Mouse (Mus musculus): ENCODE data around the gene Ptch1. TPM values are rescaled to one million over a fixed set of nuclear protein-coding genes. Genes with fewer than 3 reads are reported as not detected.

The Ptch1 gene
- polyA plus RNA-seq, 1 experiment from 2014 or later, result 15.8 TPM

GRCm38 (mm10) chr13:63528852-63529251 lies 44.5 kb downstream of the Ptch1 start:
- Histone ChIP-seq H3K9me3 (ENCODE audit: low read length) (no peaks in the 10 kb centered on the region), H3K4me2 (replicated peaks; ENCODE audit: low read depth, low read length) (no peak overlapping the region), H3K36me3 (ENCODE audit: insufficient read depth, low read length) (peaks cover 80% of the 10 kb centered on the region), H3K4me1 (ENCODE audit: insufficient read depth, low read length) (peaks cover 52% of the 10 kb centered on the region), H3K27me3 (ENCODE audit: insufficient read depth, low read length) (no peaks in the 10 kb centered on the region), H3K9ac (replicated peaks; ENCODE audit: low read length) (no peak overlapping the region), H3K4me3 (ENCODE audit: low read length) (no peak overlapping the region), H3K27ac (ENCODE audit: low read length) (no peak overlapping the region)
- WGBS, result 20% methylated on average over 2 of the region's 2 CpGs
- ATAC-seq (ENCODE audit: low FRiP score, low TSS enrichment), result 0 out of 2 replicates have a peak, but pooled peaks have one; percentile 29

GRCm38 (mm10) chr13:63528164-63528675 lies 45.2 kb downstream of the Ptch1 start:
- Histone ChIP-seq H3K9ac (replicated peaks; ENCODE audit: low read length) (no peak overlapping the region; the same call in 1 of the 2 replicates), H3K27me3 (ENCODE audit: insufficient read depth, low read length) (no peaks in the 10 kb centered on the region), H3K4me3 (ENCODE audit: low read length) (no peak overlapping the region), H3K4me1 (ENCODE audit: insufficient read depth, low read length) (peaks cover 58% of the 10 kb centered on the region), H3K4me2 (replicated peaks; ENCODE audit: low read depth, low read length) (no peak overlapping the region), H3K36me3 (ENCODE audit: insufficient read depth, low read length) (peaks cover 78% of the 10 kb centered on the region), H3K9me3 (ENCODE audit: low read length) (no peaks in the 10 kb centered on the region), H3K27ac (ENCODE audit: low read length) (0 out of 2 replicates have a peak overlapping the region, but pooled peaks have one; percentile 31)
- WGBS, result 14% methylated on average over 5 of the region's 5 CpGs
- peak; percentile 33; the same call in 1 of the 2 replicates for ATAC-seq (ENCODE audit: low FRiP score, low TSS enrichment)

- Histone ChIP-seq H3K4me3 (ENCODE audit: low read length) (no peak overlapping the region), H3K27ac (ENCODE audit: low read length) (peak overlapping the region; percentile 1; the same call in 1 of the 2 replicates), H3K9me3 (ENCODE audit: low read length) (no peaks in the 10 kb centered on the region), H3K4me1 (ENCODE audit: insufficient read depth, low read length) (peaks cover 59% of the 10 kb centered on the region), H3K36me3 (ENCODE audit: insufficient read depth, low read length) (peaks cover 67% of the 10 kb centered on the region), H3K9ac (replicated peaks; ENCODE audit: low read length) (no peak overlapping the region), H3K27me3 (ENCODE audit: insufficient read depth, low read length) (no peaks in the 10 kb centered on the region), H3K4me2 (replicated peaks; ENCODE audit: low read depth, low read length) (no peak overlapping the region)
- WGBS, result 61% methylated on average over 11 of the region's 11 CpGs
- ATAC-seq (ENCODE audit: low FRiP score, low TSS enrichment), result no peak
These were observed 47.7 kb downstream of the Ptch1 start for GRCm38 (mm10) chr13:63525571-63526197.

- H3K36me3 ChIP-seq (ENCODE audit: insufficient read depth, low read length), result peaks cover 63% of the 10 kb centered on the region
These were observed 48.5 kb downstream of the Ptch1 start for GRCm38 (mm10) chr13:63524608-63525570.

GRCm38 (mm10) chr13:63524061-63524460 lies 49.3 kb downstream of the Ptch1 start:
- peaks cover 45% of the 10 kb centered on the region for H3K4me1 ChIP-seq (ENCODE audit: insufficient read depth, low read length)

More at GRCm38 (mm10) chr13:63524608-63525570, 48.5 kb downstream of the Ptch1 start:
- ATAC-seq (ENCODE audit: low FRiP score, low TSS enrichment), result 0 out of 2 replicates have a peak, but pooled peaks have one; percentile 28
- Histone ChIP-seq H3K9ac (replicated peaks; ENCODE audit: low read length) (no peak overlapping the region), H3K4me3 (ENCODE audit: low read length) (no peak overlapping the region), H3K4me1 (ENCODE audit: insufficient read depth, low read length) (peaks cover 52% of the 10 kb centered on the region), H3K9me3 (ENCODE audit: low read length) (no peaks in the 10 kb centered on the region), H3K27ac (ENCODE audit: low read length) (peak overlapping the region; percentile 19), H3K27me3 (ENCODE audit: insufficient read depth, low read length) (no peaks in the 10 kb centered on the region), H3K4me2 (replicated peaks; ENCODE audit: low read depth, low read length) (no peak overlapping the region)
- 53% methylated on average over 25 of the region's 25 CpGs for WGBS

GRCm38 (mm10) chr13:63522832-63523231 lies 50.6 kb downstream of the Ptch1 start:
- Histone ChIP-seq H3K27ac (ENCODE audit: low read length) (no peak overlapping the region), H3K27me3 (ENCODE audit: insufficient read depth, low read length) (no peaks in the 10 kb centered on the region), H3K4me1 (ENCODE audit: insufficient read depth, low read length) (peaks cover 33% of the 10 kb centered on the region), H3K4me2 (replicated peaks; ENCODE audit: low read depth, low read length) (no peak overlapping the region), H3K9me3 (ENCODE audit: low read length) (no peaks in the 10 kb centered on the region), H3K9ac (replicated peaks; ENCODE audit: low read length) (no peak overlapping the region), H3K36me3 (ENCODE audit: insufficient read depth, low read length) (peaks cover 74% of the 10 kb centered on the region), H3K4me3 (ENCODE audit: low read length) (no peak overlapping the region)
- no peak for ATAC-seq (ENCODE audit: low FRiP score, low TSS enrichment)
- WGBS, result 60% methylated on average over 10 of the region's 10 CpGs

More at GRCm38 (mm10) chr13:63524061-63524460, 49.3 kb downstream of the Ptch1 start:
- WGBS, result 70% methylated on average over 2 of the region's 2 CpGs
- Histone ChIP-seq H3K9me3 (ENCODE audit: low read length) (no peaks in the 10 kb centered on the region), H3K4me2 (replicated peaks; ENCODE audit: low read depth, low read length) (no peak overlapping the region), H3K4me3 (ENCODE audit: low read length) (no peak overlapping the region), H3K36me3 (ENCODE audit: insufficient read depth, low read length) (peaks cover 67% of the 10 kb centered on the region), H3K27ac (ENCODE audit: low read length) (peak overlapping the region; percentile 19; the same call in 1 of the 2 replicates), H3K9ac (replicated peaks; ENCODE audit: low read length) (no peak overlapping the region), H3K27me3 (ENCODE audit: insufficient read depth, low read length) (no peaks in the 10 kb centered on the region)
- no peak for ATAC-seq (ENCODE audit: low FRiP score, low TSS enrichment)

- WGBS, result 89% methylated on average over 6 of the region's 6 CpGs
- no peak overlapping the region for H3K9ac ChIP-seq (replicated peaks; ENCODE audit: low read length)
- H3K27ac ChIP-seq (ENCODE audit: low read length), result no peak overlapping the region
- H3K4me2 ChIP-seq (replicated peaks; ENCODE audit: low read depth, low read length), result no peak overlapping the region
- H3K4me1 ChIP-seq (ENCODE audit: insufficient read depth, low read length), result peaks cover 19% of the 10 kb centered on the region
- H3K4me3 ChIP-seq (ENCODE audit: low read length), result no peak overlapping the region
- no peak for ATAC-seq (ENCODE audit: low FRiP score, low TSS enrichment)
- H3K9me3 ChIP-seq (ENCODE audit: low read length), result no peaks in the 10 kb centered on the region
- H3K36me3 ChIP-seq (ENCODE audit: insufficient read depth, low read length), result peaks cover 80% of the 10 kb centered on the region
- H3K27me3 ChIP-seq (ENCODE audit: insufficient read depth, low read length), result no peaks in the 10 kb centered on the region
These were observed 53.3 kb downstream of the Ptch1 start for GRCm38 (mm10) chr13:63520110-63520509.

GRCm38 (mm10) chr13:63516535-63516934 lies 56.9 kb downstream of the Ptch1 start:
- no peak for ATAC-seq (ENCODE audit: low FRiP score, low TSS enrichment)
- Histone ChIP-seq H3K4me1 (ENCODE audit: insufficient read depth, low read length) (no peaks in the 10 kb centered on the region), H3K4me3 (ENCODE audit: low read length) (no peak overlapping the region), H3K27me3 (ENCODE audit: insufficient read depth, low read length) (no peaks in the 10 kb centered on the region), H3K4me2 (replicated peaks; ENCODE audit: low read depth, low read length) (no peak overlapping the region), H3K9me3 (ENCODE audit: low read length) (no peaks in the 10 kb centered on the region), H3K36me3 (ENCODE audit: insufficient read depth, low read length) (peaks cover 89% of the 10 kb centered on the region), H3K9ac (replicated peaks; ENCODE audit: low read length) (no peak overlapping the region), H3K27ac (ENCODE audit: low read length) (no peak overlapping the region)
- 89% methylated on average over 2 of the region's 2 CpGs for WGBS

- Histone ChIP-seq H3K36me3 (ENCODE audit: insufficient read depth, low read length) (peaks cover 97% of the 10 kb centered on the region), H3K27me3 (ENCODE audit: insufficient read depth, low read length) (no peaks in the 10 kb centered on the region), H3K9ac (replicated peaks; ENCODE audit: low read length) (no peak overlapping the region), H3K9me3 (ENCODE audit: low read length) (no peaks in the 10 kb centered on the region), H3K4me2 (replicated peaks; ENCODE audit: low read depth, low read length) (no peak overlapping the region), H3K4me1 (ENCODE audit: insufficient read depth, low read length) (no peaks in the 10 kb centered on the region), H3K4me3 (ENCODE audit: low read length) (no peak overlapping the region), H3K27ac (ENCODE audit: low read length) (no peak overlapping the region)
- 76% methylated on average over 5 of the region's 5 CpGs for WGBS
- no peak for ATAC-seq (ENCODE audit: low FRiP score, low TSS enrichment)
These were observed 57.9 kb downstream of the Ptch1 start for GRCm38 (mm10) chr13:63515542-63515941.
